In the genomic region with DNA sequence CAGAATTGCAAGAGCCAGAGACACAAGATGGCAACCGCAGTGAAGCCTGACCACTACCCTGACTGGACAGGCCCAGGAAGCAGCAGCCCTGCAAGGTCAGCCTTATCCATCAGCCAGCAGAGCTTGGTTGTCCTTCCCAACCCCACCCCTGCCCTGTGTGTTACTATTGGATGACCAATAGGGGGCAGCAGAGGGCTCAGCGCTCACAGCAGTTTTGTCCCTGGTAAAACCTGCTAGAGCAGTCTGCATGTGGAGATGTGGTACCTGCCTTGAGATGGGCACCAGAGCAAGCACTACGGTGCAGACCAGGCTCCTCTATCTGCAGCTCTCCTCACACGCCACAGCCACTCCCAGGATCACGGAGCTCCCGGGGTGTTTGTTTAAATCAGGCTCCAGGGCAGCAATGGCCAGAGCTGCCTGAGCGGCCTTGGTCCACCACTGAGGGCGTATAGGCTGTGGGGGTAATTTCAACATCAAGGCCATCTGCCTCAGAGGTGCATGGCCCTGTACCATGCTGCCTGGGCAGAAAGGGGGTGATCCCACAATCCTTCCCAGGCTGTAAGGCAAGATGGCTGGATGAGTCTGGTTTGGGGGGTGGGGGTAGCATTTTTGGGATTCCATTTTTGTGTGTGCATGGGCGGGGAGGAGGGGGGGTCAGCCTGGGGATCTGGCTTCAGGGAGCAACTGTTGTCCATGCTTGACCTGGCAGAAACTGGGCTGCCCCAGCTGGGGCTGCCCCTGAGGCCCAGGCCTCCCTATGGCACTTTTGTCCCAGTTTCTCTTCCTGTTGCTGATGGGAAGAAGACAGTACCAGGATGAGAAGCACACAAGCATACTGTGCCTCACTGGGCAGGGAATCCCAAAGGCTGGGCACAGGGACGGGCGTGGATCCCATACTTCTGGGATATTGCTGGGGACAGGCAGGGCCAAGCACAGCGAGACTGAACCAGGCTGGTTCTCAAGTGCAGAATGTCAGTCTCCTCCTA, we compare ENCODE assay signal across 8 mouse cellular contexts. TPM values are rescaled to one million over a fixed set of nuclear protein-coding genes. Genes with fewer than 3 reads are reported as not detected.
DNase-seq lines count a peak whose midpoint lies in the region; ATAC-seq and TF ChIP-seq lines count a peak whose summit lies in the region.

No protein-coding gene starts in this region.

- no peak overlapping the region for H3K4me2 ChIP-seq in forebrain, postnatal 0 days (ENCODE audit: low read depth)
- H3K4me2 ChIP-seq in lung, embryonic 15.5 days, result no peak overlapping the region

- no peak for TF ChIP-seq POLR2A in MEL (IDR thresholded peaks at IDR 0.05; ENCODE audit: control insufficient read depth in 1 of 2, insufficient read depth in 1 of 2, low read depth in 1 of 2, low read length in 2 of 2, poor library complexity in 1 of 2)
- no peak for TF ChIP-seq POLR2A in kidney, adult 2 months (IDR thresholded peaks at IDR 0.05; ENCODE audit: low read depth, low read length)

- no peak overlapping the region for H3K4me3 ChIP-seq in MEL (ENCODE audit: control insufficient read depth in 1 of 2, insufficient read depth in 1 of 2, low read depth in 2 of 2, low read length in 2 of 2)
- H3K4me3 ChIP-seq in forebrain, postnatal 0 days (ENCODE audit: low read depth, low read length), result no peak overlapping the region
- H3K4me3 ChIP-seq in kidney, adult 2 months (ENCODE audit: insufficient read depth, low read depth, low read length), result no peak overlapping the region
- no peak overlapping the region for H3K4me3 ChIP-seq in lung, embryonic 15.5 days

- H3K4me1 ChIP-seq in MEL (ENCODE audit: control insufficient read depth in 1 of 2, insufficient read depth in 2 of 2, low read length in 2 of 2), result no peaks in the 10 kb centered on the region
- H3K4me1 ChIP-seq in forebrain, postnatal 0 days (ENCODE audit: insufficient read depth), result no peaks in the 10 kb centered on the region
- H3K4me1 ChIP-seq in kidney, adult 2 months (ENCODE audit: control insufficient read depth, insufficient read depth, low read length), result no peaks in the 10 kb centered on the region
- H3K4me1 ChIP-seq in lung, embryonic 15.5 days, result peaks cover 3% of the 10 kb centered on the region; the same call in 1 of the 2 replicates

- TF ChIP-seq RAD21 in MEL (IDR thresholded peaks at IDR 0.05; ENCODE audit: low read depth, low read length), result peak; percentile 73

- no peak overlapping the region for H3K9ac ChIP-seq in MEL (ENCODE audit: control insufficient read depth, low read depth, low read length, poor library complexity, severe bottlenecking)
- H3K9ac ChIP-seq in forebrain, postnatal 0 days, result no peak overlapping the region
- H3K9ac ChIP-seq in lung, embryonic 15.5 days, result no peak overlapping the region

- TF ChIP-seq CTCF in MEL (IDR thresholded peaks at IDR 0.05 in 2 of 3, conservative IDR thresholded peaks at IDR 0.05 in 1 of 3; ENCODE audit: control insufficient read depth in 1 of 3, insufficient read depth in 1 of 3, low read depth in 2 of 3, low read length in 3 of 3, poor library complexity in 1 of 3, severe bottlenecking in 1 of 3), result peak; percentile 93 to 97 (median 97)
- peak; percentile 80 for TF ChIP-seq CTCF in forebrain, postnatal 0 days (IDR thresholded peaks at IDR 0.05; ENCODE audit: low read depth)
- peak; percentile 95 for TF ChIP-seq CTCF in kidney, adult 2 months (conservative IDR thresholded peaks at IDR 0.05; ENCODE audit: insufficient read depth, insufficient read length, low read depth, low read length)

- ATAC-seq in CD4-positive, CD25-positive, alpha-beta regulatory T cell, adult 4 months, result no peak
- ATAC-seq in forebrain, postnatal 0 days, result no peak
- ATAC-seq in lung, embryonic 15.5 days (ENCODE audit: borderline replicate concordance, extremely low read depth, low FRiP score, low TSS enrichment), result peak; percentile 44

- H3K79me2 ChIP-seq in MEL (ENCODE audit: control insufficient read depth, insufficient read depth, low read length, poor library complexity), result no peaks in the 10 kb centered on the region

- no peak overlapping the region for H3K27ac ChIP-seq in MEL (ENCODE audit: control insufficient read depth, low read depth, low read length)
- no peak overlapping the region for H3K27ac ChIP-seq in forebrain, postnatal 0 days (ENCODE audit: low read depth, low read length)
- H3K27ac ChIP-seq in kidney, adult 2 months (ENCODE audit: insufficient read depth, low read depth, low read length), result no peak overlapping the region
- no peak overlapping the region for H3K27ac ChIP-seq in lung, embryonic 15.5 days

- H3K27me3 ChIP-seq in MEL (ENCODE audit: control insufficient read depth in 1 of 2, insufficient read depth in 2 of 2, low read length in 2 of 2), result no peaks in the 10 kb centered on the region
- H3K27me3 ChIP-seq in forebrain, postnatal 0 days (ENCODE audit: insufficient read depth, low read length), result no peaks in the 10 kb centered on the region
- H3K27me3 ChIP-seq in kidney, adult 2 months (replicated peaks; ENCODE audit: control insufficient read depth, insufficient read depth, low read length), result no peaks in the 10 kb centered on the region
- no peaks in the 10 kb centered on the region for H3K27me3 ChIP-seq in lung, embryonic 15.5 days

- TF ChIP-seq EP300 in MEL (IDR thresholded peaks at IDR 0.05; ENCODE audit: low read depth in 1 of 2, low read length in 2 of 2), result no peak

- 62% methylated on average over 12 of the region's 12 CpGs for WGBS in forebrain, postnatal 0 days
- WGBS in kidney, adult 2 months, result 62% methylated on average over 12 of the region's 12 CpGs
- WGBS in lung, embryonic 15.5 days, result 48% methylated on average over 12 of the region's 12 CpGs

- DNase-seq in CD4-positive, CD25-positive, alpha-beta regulatory T cell, adult 2 months (ENCODE audit: low read depth, low spot score), result peak; percentile 76
- DNase-seq in MEL (ENCODE audit: low read depth, low spot score), result peak; percentile 78
- peak; percentile 63 to 77 for DNase-seq in cerebellum, adult 18-20 months
- DNase-seq in forebrain, postnatal 0 days, result peak; percentile 35
- peak; percentile 69 for DNase-seq in kidney, adult 2 months
- peak; percentile 39 for DNase-seq in spleen, adult 12 weeks (ENCODE audit: low spot score)

- H3K36me3 ChIP-seq in MEL (ENCODE audit: control insufficient read depth in 1 of 2, insufficient read depth in 2 of 2, low read length in 2 of 2), result no peaks in the 10 kb centered on the region
- H3K36me3 ChIP-seq in forebrain, postnatal 0 days (ENCODE audit: insufficient read depth), result 0 out of 2 replicates have a peak, but pooled peaks cover 5% of the 10 kb centered on the region
- H3K36me3 ChIP-seq in kidney, adult 2 months (ENCODE audit: control insufficient read depth, insufficient read depth, low read length), result no peaks in the 10 kb centered on the region
- H3K36me3 ChIP-seq in lung, embryonic 15.5 days, result no peaks in the 10 kb centered on the region

- no peaks in the 10 kb centered on the region for H3K9me3 ChIP-seq in MEL (replicated peaks; ENCODE audit: insufficient read depth, low read length)
- H3K9me3 ChIP-seq in forebrain, postnatal 0 days (ENCODE audit: low read length), result no peaks in the 10 kb centered on the region
- no peaks in the 10 kb centered on the region for H3K9me3 ChIP-seq in lung, embryonic 15.5 days

RNA-seq across cellular contexts. Expression of a gene that starts 16.5 kb away (rescaled TPM):
- polyA plus RNA-seq in CD4-positive, CD25-positive, alpha-beta regulatory T cell, adult 4 months (2017; shearing (Covaris generic)), result not detected
- not detected in 2 replicates for total RNA-seq in MEL (2012; rRNA removed)
- polyA plus RNA-seq in MEL (2012; ENCODE audit: insufficient read depth in 1 of 2, insufficient read length in 2 of 2, low read depth in 1 of 2, low replicate concordance in 2 of 2, missing spikeins in 1 of 2), result not detected
- 0.33 and 1.1 TPM in 2 replicates for total RNA-seq in forebrain, postnatal 0 days (2014; rRNA removed)
- 0.43 and 0.77 TPM in 2 replicates for polyA plus RNA-seq in forebrain, postnatal 0 days (2015; fragmentation: Nextera tagmentation; extraction: Ambion mirVana)
- polyA plus RNA-seq in kidney, adult 2 months (2012; rRNA removed), result not detected in 2 replicates
- polyA plus RNA-seq in lung, embryonic 15.5 days (2015; fragmentation: Nextera tagmentation; extraction: Ambion mirVana), result 0.09 TPM in 1 of 2 replicates, not detected in the other

RNA-seq across cellular contexts. Expression of a gene that starts 27.7 kb away (rescaled TPM):
- 1 to 10 TPM; 2.3 to 3.1 TPM for polyA plus RNA-seq in CD4-positive, CD25-positive, alpha-beta regulatory T cell, adult 4 months (2017; shearing (Covaris generic))
- total RNA-seq in MEL (2012; rRNA removed), result 6.4 and 7.1 TPM in 2 replicates
- polyA plus RNA-seq in MEL (2012; ENCODE audit: insufficient read depth in 1 of 2, insufficient read length in 2 of 2, low read depth in 1 of 2, low replicate concordance in 2 of 2, missing spikeins in 1 of 2), result 1 to 10 TPM in 1 of 2 experiments, not detected in 1; 9.0 TPM
- 64.9 and 77.0 TPM in 2 replicates for total RNA-seq in forebrain, postnatal 0 days (2014; rRNA removed)
- 19.8 and 24.1 TPM in 2 replicates for polyA plus RNA-seq in forebrain, postnatal 0 days (2015; fragmentation: Nextera tagmentation; extraction: Ambion mirVana)
- 18.3 and 23.6 TPM in 2 replicates for polyA plus RNA-seq in kidney, adult 2 months (2012; rRNA removed)
- 5.9 and 8.8 TPM in 2 replicates for polyA plus RNA-seq in lung, embryonic 15.5 days (2015; fragmentation: Nextera tagmentation; extraction: Ambion mirVana)

RNA-seq across cellular contexts. Expression of a gene that starts 27.9 kb away (rescaled TPM):
- 1 to 10 TPM; 7.8 to 8.8 TPM for polyA plus RNA-seq in CD4-positive, CD25-positive, alpha-beta regulatory T cell, adult 4 months (2017; shearing (Covaris generic))
- total RNA-seq in MEL (2012; rRNA removed), result 10.1 and 12.7 TPM in 2 replicates
- polyA plus RNA-seq in MEL (2012; ENCODE audit: insufficient read depth in 1 of 2, insufficient read length in 2 of 2, low read depth in 1 of 2, low replicate concordance in 2 of 2, missing spikeins in 1 of 2), result 10 to 100 TPM in 1 of 2 experiments, not detected in 1; 12.3 TPM
- total RNA-seq in forebrain, postnatal 0 days (2014; rRNA removed), result 7.1 and 9.0 TPM in 2 replicates
- 16.8 and 21.4 TPM in 2 replicates for polyA plus RNA-seq in forebrain, postnatal 0 days (2015; fragmentation: Nextera tagmentation; extraction: Ambion mirVana)
- polyA plus RNA-seq in kidney, adult 2 months (2012; rRNA removed), result 25.4 and 27.4 TPM in 2 replicates
- polyA plus RNA-seq in lung, embryonic 15.5 days (2015; fragmentation: Nextera tagmentation; extraction: Ambion mirVana), result 25.7 and 27.9 TPM in 2 replicates

RNA-seq across cellular contexts. Expression of a gene that starts 30.6 kb away (rescaled TPM):
- polyA plus RNA-seq in CD4-positive, CD25-positive, alpha-beta regulatory T cell, adult 4 months (2017; shearing (Covaris generic)), result under 1 TPM in 1 of 2 experiments, not detected in 1; 0.24 TPM
- 0.19 and 0.62 TPM in 2 replicates for total RNA-seq in MEL (2012; rRNA removed)
- under 1 TPM in 1 of 2 experiments, not detected in 1; 0.10 TPM for polyA plus RNA-seq in MEL (2012; ENCODE audit: insufficient read depth in 1 of 2, insufficient read length in 2 of 2, low read depth in 1 of 2, low replicate concordance in 2 of 2, missing spikeins in 1 of 2)
- not detected in 2 replicates for total RNA-seq in forebrain, postnatal 0 days (2014; rRNA removed)
- polyA plus RNA-seq in forebrain, postnatal 0 days (2015; fragmentation: Nextera tagmentation; extraction: Ambion mirVana), result not detected in 2 replicates
- not detected in 2 replicates for polyA plus RNA-seq in kidney, adult 2 months (2012; rRNA removed)
- 0.09 TPM in 1 of 2 replicates, not detected in the other for polyA plus RNA-seq in lung, embryonic 15.5 days (2015; fragmentation: Nextera tagmentation; extraction: Ambion mirVana)

RNA-seq across cellular contexts. Expression of a gene that starts 52.5 kb away (rescaled TPM):
- polyA plus RNA-seq in CD4-positive, CD25-positive, alpha-beta regulatory T cell, adult 4 months (2017; shearing (Covaris generic)), result 100 to 1,000 TPM; 103 to 150 TPM
- total RNA-seq in MEL (2012; rRNA removed), result 42.5 and 46.1 TPM in 2 replicates
- 10 to 100 TPM in 1 of 2 experiments, not detected in 1; 43.6 TPM for polyA plus RNA-seq in MEL (2012; ENCODE audit: insufficient read depth in 1 of 2, insufficient read length in 2 of 2, low read depth in 1 of 2, low replicate concordance in 2 of 2, missing spikeins in 1 of 2)
- total RNA-seq in forebrain, postnatal 0 days (2014; rRNA removed), result 28.0 and 29.1 TPM in 2 replicates
- polyA plus RNA-seq in forebrain, postnatal 0 days (2015; fragmentation: Nextera tagmentation; extraction: Ambion mirVana), result 19.7 TPM in 2 replicates
- 13.7 and 15.3 TPM in 2 replicates for polyA plus RNA-seq in kidney, adult 2 months (2012; rRNA removed)
- 35.2 and 35.3 TPM in 2 replicates for polyA plus RNA-seq in lung, embryonic 15.5 days (2015; fragmentation: Nextera tagmentation; extraction: Ambion mirVana)
